Mouse (Mus musculus) liver, adult 2 months (tissue): ENCODE data around the gene Psma5.

ENCODE experiments used
- CTCF ChIP-seq: fragments of 200-500 bp; IDR thresholded peaks from 2 replicates; pipeline ENCODE4 v1.5.1; 2011; ENCODE audit warnings: low read depth, low read length, control low read depth
- POLR2A ChIP-seq: fragments of 200-500 bp; IDR thresholded peaks from 2 replicates; pipeline ENCODE4 v1.6.1; 2011; ENCODE audit warnings: low read length, control low read depth; ENCODE audit not compliant: insufficient read depth; ENCODE audit errors: extremely low read depth

GRCm38 (mm10) chr3:108296220-108297049, 39.7 kb downstream of the Psma5 start:
- TF ChIP-seq CTCF (no peak), POLR2A (no peak)
